Mouse (Mus musculus) brain, embryonic 14.5 days (tissue): ENCODE measurements around the gene Unc13a.

Experiments
- CTCF ChIP-seq: fragments of 200-500 bp; IDR thresholded peaks from 2 replicates; pipeline ENCODE4 v1.5.1; 2012; ENCODE audit warnings: inconsistent platforms, mild to moderate bottlenecking, moderate library complexity, borderline replicate concordance; ENCODE audit not compliant: insufficient read depth, insufficient read length; ENCODE audit errors: extremely low read depth
- POLR2A ChIP-seq: fragments of 200-500 bp; IDR thresholded peaks from 2 replicates; pipeline ENCODE4 v1.6.1; 2012; ENCODE audit warnings: mild to moderate bottlenecking, inconsistent platforms, borderline replicate concordance; ENCODE audit not compliant: poor library complexity, insufficient read depth, insufficient read length, severe bottlenecking; ENCODE audit errors: extremely low read depth

GRCm38 (mm10) chr8:71626753-71627152 is 44.8 kb downstream of the Unc13a start:
- no peak for TF ChIP-seq CTCF
- no peak for TF ChIP-seq POLR2A
